Mouse (Mus musculus): ENCODE data around the gene Hoxc5.

Hoxc5 gene

DNA sequence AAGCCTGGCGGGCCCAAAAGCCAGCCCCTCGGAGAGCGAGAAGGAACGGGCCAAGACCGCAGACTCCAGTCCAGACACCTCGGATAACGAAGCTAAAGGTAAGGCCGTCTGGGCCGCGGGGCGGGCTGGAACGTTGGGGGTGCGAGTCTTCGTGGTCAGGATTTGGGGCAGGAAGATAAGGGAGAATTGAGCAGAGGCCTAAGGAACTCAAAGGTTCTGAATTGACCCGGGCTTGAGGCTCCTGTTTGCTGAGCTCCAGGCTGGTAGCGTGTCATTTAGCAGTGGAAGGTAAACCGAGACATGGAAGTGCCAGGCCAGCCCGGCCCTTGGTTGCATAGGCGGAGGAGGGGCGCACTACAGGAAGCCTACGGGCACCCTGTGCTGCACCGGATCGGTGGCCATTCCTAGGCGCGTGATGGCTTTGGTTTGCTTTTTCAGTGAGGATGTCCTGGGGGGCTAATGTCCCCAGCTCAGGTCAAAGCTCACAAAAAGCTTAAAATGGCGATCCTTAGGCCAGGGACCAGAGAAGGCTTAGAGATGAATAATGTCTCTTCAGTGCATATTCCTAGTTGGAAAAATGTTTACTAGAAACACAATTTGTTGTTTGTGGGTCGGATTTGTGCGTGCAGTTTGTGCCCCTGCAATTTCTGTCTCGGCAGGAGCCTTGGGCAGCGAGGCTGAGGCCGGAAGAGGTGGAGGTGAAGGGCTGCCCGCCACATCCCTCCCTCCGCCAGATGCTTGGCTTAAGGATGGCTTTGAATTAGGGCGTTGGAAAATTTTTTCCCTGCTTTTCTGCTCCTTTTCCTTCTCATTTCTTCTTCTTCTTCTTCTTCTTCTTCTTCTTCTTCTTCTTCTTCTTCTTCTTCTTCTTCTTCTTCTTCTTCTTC is 511 bp downstream of the Hoxc5 start:
- no peak for DNase-seq (ENCODE audit: low read depth in 1 of 2, low spot score in 2 of 2)

DNA sequence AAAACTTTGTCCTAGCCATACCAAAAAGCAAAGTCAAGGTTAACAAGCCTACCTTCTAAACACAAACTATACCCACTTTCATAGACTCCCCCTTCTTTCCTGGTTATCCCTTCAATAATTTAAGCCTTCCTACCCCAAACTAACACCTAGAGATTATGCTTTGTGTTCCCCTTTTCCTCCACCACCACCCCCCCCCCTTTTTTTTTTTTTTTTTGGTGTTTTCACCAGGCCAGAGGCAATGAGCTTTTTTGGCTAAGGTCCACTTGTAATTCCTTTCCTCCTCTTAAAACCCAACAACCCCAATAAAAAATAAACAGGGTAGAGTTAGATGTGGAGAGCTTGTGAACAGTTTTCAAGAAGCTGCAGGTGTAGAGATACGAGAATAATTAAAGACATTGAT is 2.1 kb downstream of the Hoxc5 start:
- no peak for DNase-seq (ENCODE audit: low read depth in 1 of 2, low spot score in 2 of 2)

DNA sequence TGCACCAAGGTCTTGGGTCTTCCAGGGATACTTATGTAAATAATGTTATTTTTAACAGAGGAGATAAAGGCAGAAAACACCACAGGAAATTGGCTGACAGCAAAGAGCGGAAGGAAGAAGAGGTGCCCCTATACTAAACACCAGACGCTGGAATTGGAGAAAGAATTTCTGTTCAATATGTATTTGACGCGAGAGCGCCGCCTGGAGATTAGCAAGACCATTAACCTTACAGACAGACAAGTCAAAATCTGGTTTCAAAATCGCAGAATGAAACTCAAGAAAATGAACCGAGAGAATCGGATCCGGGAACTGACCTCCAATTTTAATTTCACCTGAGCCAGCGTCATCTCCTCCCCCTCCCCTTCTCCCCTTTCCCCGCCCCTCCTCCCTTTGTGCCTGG is 3.5 kb downstream of the Hoxc5 start:
- DNase-seq (ENCODE audit: low read depth in 1 of 2, low spot score in 2 of 2): no peak

DNA sequence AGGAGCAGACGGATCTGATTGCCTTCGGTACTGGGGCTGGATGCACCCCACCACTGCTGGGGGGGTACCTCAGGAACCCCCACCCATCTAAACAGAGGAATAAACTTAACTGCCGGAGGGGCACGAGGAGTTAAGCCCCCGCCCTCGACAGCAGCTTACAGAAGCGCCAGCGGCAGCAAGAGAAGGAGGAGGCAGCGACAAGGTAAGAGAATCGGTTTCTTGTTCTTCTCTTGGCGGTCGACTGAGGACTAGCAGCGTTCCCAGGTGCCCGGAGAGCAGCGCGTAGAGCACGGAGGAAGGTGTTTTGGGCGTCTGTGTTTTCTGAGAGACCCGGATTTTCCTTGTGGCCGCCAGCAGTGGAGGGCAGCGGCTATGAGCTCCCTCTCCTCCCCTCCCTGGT is 5.0 kb downstream of the Hoxc5 start:
- no peak for DNase-seq (ENCODE audit: low read depth in 1 of 2, low spot score in 2 of 2)

DNA sequence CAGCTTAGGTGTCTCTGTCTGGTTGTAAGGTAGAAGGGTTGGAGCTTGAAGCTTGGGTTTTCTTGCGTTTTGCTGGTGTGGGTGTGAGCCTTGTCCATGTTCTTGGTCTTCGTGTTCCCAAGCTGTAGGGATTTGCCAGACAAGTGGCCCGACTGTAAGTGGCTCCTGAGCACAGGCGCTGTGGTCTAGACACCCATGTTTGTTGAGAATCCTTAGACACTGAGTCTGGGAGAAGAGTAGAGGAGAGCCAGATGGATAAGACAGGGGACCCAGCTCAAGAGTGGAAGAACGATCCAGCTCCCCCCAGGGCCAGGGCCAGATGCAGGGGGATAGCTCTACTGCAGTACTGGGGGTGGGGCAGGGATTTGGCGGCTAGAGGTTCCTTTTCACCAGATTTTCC is 5.5 kb downstream of the Hoxc5 start:
- no peak for DNase-seq (ENCODE audit: low read depth in 1 of 2, low spot score in 2 of 2)

DNA sequence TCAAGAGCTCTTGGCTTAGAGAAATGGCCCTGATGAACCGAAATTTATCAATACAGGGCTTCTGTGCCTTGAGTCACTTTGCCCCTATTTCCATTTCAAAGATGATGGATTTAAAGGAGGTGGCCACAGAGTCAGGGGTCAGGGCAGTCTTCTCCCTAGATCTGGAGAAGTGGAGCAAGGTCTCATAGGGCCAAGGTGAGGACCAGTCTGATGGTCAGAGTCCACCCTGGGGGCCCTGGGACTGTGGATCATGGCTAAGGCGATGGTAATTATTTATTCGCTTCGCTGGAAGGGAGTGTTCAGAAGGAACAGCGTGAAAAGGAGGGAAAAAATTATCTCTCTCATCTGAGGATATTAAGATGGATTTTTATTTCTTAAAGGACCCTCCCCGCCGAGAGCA is 7.8 kb downstream of the Hoxc5 start:
- no peak for DNase-seq (ENCODE audit: low read depth in 1 of 2, low spot score in 2 of 2)

DNA sequence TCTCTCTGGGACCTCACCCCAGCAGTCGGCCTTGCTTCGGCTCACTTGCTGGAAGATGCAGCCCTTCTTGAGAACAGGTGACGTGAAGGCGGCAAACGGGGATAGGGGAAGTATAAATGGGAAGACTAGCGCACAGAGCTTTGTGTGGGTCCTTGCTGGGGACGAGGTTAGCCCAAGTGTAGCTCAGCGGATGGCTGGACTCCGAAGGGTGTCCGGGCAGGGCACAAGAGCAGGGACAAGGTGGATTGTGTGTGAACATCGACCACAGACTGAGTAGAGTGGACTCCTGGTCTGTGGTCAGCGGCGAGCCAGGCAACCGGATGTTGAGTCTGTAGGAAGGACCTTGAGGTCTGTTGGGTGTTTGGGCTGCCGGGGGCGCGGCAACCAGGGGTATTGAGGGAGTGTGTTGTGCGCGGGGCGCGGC is 8.5 kb downstream of the Hoxc5 start:
- DNase-seq (ENCODE audit: low read depth in 1 of 2, low spot score in 2 of 2): no peak

DNA sequence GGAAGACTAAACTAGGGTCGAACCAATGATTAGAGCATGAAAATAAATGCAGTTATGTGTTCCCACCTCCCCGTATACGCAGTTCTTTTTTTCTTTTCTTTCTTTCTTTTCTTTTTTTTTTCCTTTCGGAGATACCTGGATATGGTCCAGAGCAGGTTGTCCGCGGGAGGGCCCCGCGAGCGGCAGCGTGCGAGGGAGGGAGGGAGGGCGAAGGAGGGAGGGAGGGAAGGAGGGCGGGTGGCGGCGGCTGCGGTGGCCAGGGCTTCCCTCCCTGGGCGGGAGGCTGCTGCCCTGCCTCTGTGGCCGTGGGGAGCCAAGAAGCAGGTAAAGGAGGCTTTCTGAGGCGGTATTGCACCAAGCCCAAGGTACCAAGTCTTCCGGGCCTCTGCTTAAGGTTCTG is 8.9 kb downstream of the Hoxc5 start, which contains the start of gene Hoxc9:
Gene Hoxc9, plus strand, starts transcription at position 269 of the 400 bp plus-strand sequence.
- DNase-seq (ENCODE audit: low read depth in 1 of 2, low spot score in 2 of 2): no peak

DNA sequence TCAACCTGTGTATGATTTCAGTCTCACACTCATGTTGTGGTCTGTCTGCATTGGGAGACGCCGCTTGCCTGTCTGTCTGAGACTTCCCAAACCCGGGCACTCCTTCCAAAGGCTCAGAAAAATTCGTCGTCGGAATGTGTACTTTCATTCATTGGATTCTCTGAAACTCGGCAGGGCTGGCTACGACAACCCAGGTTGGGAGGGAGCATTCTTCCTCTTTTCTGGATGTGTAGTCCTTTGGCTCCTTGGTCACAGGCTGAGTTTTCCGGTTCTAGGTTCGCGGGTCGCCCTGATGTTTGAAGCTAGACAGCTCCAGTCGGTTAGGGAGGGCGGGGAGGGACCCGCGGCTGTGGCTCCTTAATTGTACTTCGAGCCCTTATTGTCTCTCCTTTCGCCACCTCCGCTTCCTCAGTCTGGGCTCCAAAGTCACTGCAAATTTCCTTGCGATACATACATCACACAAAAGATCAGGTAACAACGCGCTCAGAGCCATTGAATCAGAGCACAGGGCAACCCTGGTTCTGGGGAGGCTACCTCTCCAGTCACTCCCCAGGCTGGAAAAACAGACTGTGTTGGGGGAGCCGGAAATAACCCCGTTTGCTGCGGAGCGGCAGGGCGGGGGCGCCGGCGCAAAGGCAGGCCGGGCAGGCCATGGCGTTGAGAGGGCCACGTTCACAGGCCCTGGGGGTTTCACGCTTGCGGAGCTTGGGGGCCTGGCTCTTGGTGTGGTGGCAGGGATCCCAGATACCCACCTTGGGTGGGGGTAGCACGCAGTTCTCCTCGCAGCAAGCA is 9.6 kb downstream of the Hoxc5 start:
- DNase-seq (ENCODE audit: low read depth in 1 of 2, low spot score in 2 of 2): no peak

DNA sequence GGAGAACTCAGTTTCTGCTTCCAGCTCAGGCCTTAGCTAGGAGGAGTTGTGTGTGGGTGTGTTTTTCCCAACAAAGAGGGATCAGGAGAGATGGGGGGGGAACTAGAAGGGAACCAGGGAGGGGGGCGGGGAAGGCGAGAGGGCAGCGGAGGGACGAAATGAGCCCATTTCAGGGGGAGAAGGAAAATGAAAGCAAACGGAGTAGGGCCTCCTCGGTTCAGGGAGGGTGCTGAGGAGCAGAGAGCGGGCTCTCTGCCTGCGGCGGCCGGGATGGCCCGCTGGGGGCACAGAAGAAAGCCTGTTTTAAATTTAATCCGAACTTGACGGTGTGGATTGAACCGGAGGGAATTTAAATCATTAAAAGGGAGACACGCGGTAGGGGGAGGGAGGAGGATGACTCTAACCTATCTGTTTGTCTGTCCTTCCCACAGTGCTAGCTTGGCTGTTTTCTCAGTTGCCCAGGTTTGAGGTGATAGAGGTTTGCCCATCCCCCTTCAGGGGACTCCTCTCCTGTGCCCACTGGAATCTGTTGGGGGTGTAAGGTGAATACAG is 10.3 kb downstream of the Hoxc5 start:
- DNase-seq (ENCODE audit: low read depth in 1 of 2, low spot score in 2 of 2): no peak

DNA sequence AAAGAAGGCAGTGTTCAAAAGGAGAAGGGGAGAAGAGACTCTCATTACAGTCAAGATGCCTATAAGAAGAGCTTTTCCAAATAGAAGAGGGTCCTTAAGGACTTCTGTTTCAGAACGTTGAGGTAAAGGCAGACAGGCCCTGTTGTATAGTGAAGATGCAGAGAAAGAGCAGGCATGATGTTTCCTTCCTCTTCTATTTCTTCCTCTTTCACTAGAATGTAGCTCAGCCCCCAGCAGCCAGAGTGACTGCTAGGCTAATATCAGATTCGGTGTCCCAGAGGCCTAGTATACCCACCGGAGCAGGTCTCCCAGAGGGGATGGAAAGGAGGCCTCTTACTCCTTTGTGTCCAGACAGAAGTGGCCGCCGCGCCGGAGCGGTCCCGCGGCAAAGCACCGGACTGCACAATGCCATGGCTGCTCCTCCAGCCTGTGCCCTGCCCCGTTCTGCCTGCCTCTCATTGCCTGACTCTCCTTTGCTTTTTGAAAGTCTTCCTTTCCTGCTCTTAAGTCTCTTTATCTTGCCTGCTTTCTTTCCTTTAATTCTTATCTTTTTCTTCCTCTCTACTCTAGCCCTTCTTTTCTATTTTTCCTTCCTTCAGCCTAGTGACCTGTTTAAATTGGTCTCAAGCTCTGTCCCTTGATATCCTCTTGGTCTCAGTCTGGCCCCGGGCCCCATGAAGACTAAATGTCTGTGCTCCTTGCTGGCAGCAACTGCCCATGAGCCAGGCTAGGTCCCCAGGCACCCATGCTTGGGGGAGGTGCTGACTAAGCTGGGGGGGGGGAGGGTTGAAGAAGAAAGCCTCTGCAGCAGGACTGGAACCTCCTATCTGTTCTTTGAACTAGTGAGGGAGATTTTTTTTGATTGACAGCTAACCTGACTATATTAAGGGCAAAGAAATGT is 11.6 kb downstream of the Hoxc5 start:
- no peak for DNase-seq (ENCODE audit: low read depth in 1 of 2, low spot score in 2 of 2)

DNA sequence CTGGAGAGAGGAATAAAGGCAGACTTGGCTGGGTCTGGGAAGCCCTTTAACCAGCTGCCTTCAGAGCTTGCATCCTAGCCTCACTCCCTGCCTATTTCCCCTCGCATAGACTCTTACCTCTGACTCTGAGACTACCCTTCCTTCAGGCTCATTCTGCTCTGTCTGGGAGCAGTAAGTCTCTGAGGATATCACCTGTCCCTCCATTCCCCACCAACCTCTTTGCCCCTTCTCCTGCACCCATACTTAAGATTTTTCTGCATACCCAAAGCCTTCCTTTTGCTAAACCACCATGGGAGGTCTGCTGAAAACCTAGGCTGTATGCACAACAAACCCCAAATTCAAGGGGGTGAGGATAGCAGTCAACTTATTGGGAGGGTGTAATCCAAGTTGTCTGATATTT is 12.7 kb downstream of the Hoxc5 start:
- DNase-seq (ENCODE audit: low read depth in 1 of 2, low spot score in 2 of 2): no peak

DNA sequence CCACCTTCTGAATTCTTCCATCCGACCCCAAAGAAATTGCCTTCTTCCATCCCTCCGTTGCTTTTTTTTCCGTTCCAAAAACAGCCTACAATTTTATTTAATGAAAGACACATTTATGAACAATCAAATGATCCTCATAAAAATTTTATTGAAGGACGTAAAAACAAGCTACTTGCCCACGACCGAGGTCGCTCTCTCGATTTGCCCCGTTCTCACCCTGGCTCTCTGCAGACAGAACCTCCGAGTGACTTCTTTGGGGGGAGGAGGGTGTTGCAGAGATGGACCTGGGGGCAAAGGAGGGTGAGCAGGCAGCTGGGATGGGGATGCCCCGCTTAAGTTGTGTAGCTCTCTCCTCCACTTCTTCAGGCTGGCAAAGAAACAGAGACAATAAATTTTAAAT is 13.1 kb downstream of the Hoxc5 start:
- DNase-seq (ENCODE audit: low read depth in 1 of 2, low spot score in 2 of 2): no peak

DNA sequence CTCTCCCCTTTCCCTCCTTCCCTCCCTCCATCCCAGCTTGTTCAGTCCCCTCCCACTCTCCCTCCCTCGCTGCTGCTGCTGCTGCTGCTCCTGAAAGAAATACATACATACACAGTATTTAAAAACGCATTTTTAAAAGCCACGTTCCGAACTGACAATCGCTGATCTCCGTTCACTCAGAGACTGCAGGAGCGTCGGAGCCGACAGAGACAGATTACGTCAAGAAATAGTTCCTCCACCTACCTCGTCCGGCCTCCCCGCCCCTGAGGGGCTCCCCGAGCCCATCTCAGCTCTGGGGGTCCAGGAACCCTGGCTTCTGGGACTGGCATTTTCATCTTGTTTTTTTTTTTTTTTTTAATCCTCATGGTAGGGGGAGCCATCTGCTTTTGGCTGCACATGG is 13.7 kb downstream of the Hoxc5 start:
- no peak for DNase-seq (ENCODE audit: low read depth in 1 of 2, low spot score in 2 of 2)

DNA sequence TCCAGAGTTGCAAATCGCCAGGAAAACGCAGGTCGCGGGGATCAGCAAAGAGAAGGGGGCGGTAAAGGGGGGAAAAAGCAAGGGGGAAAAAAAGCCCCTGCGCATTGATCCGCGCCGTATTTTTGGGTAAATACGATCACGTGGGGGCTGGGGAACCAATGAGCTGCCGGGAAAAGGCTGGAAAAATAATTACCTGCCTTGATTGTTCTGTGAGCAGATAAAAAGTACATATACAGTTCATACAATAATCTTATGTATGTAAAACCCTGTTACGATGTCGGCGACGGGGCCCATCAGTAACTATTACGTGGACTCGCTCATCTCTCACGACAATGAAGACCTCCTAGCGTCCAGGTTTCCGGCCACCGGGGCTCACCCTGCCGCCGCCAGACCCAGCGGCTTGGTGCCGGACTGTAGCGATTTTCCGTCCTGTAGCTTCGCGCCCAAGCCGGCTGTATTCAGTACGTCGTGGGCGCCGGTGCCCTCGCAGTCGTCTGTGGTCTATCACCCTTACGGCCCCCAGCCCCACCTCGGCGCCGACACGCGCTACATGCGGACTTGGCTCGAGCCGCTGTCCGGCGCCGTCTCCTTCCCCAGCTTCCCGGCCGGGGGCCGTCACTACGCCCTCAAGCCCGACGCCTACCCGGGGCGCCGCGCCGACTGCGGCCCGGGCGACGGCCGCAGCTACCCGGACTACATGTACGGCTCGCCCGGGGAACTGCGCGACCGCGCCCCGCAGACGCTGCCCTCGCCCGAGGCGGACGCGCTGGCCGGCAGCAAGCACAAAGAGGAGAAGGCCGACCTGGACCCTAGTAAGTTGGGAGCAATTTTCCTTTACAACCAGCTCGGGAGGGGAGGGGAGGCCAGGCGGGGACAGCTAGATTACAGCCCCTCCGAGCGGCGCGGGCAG is 14.4 kb downstream of the Hoxc5 start:
- DNase-seq (ENCODE audit: low read depth in 1 of 2, low spot score in 2 of 2): no peak

DNA sequence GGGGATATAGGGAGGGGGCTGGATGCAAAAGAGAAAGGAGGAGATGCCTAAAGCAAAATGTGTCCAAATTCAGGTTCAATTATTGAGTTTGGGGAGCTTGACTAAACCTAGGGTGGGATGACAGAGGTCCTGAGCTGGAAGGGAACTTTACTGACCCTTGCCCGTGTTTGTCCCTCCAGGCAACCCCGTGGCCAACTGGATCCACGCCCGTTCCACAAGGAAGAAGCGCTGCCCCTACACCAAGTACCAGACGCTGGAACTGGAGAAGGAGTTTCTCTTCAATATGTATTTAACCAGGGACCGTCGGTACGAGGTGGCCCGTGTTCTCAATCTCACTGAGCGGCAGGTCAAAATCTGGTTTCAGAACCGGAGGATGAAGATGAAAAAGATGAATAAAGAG is 16.5 kb downstream of the Hoxc5 start:
- DNase-seq (ENCODE audit: low read depth in 1 of 2, low spot score in 2 of 2): no peak

DNA sequence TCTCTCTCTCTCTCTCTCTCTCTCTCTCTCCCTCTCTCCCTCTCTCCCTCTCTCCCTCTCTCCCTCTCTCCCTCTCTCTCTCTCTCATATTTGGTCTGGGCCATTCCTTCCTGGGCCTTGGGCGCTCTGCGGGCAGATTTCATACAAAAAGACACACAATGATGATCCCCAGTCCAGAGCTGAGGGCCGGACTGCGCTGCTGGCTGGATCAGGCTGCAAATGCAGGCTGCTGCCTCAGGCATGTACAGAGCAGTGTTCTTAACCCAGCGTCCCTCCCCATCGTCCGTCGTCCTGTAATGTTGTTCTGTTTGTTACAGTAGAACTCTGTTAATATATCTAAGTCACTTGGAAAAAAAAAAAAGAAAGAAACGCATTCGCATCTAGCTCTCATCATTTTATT is 17.3 kb downstream of the Hoxc5 start:
- no peak for DNase-seq (ENCODE audit: low read depth in 1 of 2, low spot score in 2 of 2)

DNA sequence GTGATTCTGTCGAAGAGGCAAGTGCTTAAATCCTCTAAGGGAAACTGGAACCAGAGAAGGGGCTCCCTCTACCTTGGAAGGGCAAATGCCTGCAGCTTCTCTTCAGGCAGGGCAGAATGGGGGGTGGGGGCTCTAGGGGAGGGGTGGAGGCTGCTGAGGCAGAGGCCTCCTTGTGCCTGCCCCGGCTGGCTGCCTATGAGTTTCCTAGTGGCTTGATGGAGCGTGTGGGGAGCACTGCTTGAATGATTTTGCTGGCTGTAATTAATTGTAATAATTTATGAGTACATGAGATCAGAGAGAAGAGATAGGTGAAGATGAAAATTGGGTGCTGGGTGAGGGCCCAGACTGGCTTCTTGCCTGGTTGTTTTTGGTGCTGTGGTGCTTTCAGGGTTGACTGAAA is 17.7 kb downstream of the Hoxc5 start:
- no peak for DNase-seq (ENCODE audit: low read depth in 1 of 2, low spot score in 2 of 2)

DNA sequence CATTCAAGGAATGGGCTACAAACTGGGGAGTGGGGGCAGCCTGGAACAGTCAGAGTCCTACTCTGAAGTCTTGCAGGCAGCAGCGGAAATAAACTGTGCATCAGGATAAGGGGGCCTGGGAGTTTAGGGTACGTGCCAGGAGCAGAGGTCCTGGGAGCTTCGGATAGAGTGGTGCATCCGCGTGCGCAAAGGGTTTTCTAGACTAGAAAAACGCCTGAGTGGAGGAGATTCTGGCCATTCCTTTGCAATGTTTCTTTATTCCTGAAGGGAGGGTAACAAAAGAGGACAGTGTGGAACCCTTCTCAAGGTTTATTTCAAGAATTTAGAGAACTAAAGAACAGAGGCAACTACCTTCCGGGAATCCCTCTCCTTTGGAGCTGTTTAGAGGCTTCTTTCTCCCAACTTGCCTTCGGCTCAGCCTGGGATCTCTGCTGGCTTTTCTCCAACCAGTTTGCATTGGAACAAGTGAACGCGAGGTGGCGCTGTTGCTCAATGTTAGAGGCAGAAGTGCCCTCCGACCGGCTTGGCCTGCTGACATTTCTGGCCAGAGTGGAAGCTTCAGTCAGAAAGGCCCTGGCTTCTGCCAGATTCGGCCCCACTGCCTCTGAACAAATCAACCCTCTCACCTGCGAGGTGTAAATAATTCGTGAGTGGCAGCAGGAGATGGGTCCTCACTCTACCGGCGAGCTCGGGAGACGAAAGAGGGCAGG is 20.0 kb downstream of the Hoxc5 start:
- peak; percentile 39 to 72 for DNase-seq (ENCODE audit: low read depth in 1 of 2, low spot score in 2 of 2)
